Mouse (Mus musculus) layer of hippocampus, postnatal 36 days (tissue): ENCODE measurements around the gene Islr2. TPM values are rescaled to one million over a fixed set of nuclear protein-coding genes. Genes with fewer than 3 reads are reported as not detected.

ENCODE experiments used
- DNase-seq, 2 experiments: peaks; one replicate each; pipeline ENCODE4 v3.0.0; 2022
- microRNA-seq, 2 experiments: library from miRNA; unstranded; fragments of <30 nt; microRNA quantifications; one replicate each; pipeline ENCODE4 v1.2.0; 2021
- total RNA-seq, 2 experiments: library from RNA; stranded (reverse); gene quantifications; 2 replicates each; pipeline ENCODE4 v1.2.3; 2021

The Islr2 gene
- total RNA-seq, 2 experiments from 2014 or later = 134 to 145 TPM

DNA sequence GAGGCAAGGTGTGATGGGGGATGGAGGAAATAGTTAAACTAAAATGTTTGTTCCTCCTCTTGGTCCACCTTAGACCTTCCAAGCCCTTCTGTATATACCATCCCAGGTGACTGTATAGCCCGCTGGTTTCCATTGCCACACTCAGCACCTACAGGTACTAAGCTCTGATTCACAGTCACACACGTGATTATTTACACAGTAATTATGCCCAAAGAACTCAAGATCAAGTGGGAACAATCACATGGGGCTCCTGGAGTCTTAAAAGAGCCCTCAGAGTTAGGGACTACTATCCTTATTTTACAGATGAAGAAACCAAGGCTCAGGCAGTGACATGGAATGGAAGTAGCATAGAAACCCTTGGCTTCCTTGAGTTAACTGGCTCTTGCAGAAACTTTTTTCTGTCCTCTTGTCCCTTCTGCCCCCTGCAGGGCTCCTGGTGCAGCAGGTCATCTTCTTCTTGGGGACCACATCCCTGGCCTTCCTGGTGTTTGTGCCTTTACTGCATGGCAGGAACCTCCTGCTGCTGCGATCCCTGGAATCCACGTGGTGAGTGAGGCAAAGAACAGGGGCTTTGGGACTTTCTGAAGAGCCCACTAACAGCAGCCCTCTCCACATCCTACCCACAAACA is 53.3 kb downstream of the Islr2 start:
- DNase-seq = no peak

GRCm38 (mm10) chr9:58148806-58149205 is 55.3 kb downstream of the Islr2 start:
- DNase-seq = no peak

Small RNA genes lying within 50 kb of the gene (microRNA-seq; reads per million reads assigned to microRNA genes)
- gene Mir6385 = 0 reads per million in 2 experiments

Other genes with a start within 250 kb of the Islr2 start
- 1 to 10 TPM; 1.5 to 2.0 TPM for gene Cyp11a1, start 197.9 kb downstream of the Islr2 start, total RNA-seq
- 10 to 100 TPM; 11.4 to 13.3 TPM for gene Stra6, start 140.5 kb downstream of the Islr2 start, total RNA-seq
- gene Ccdc33, start 85.5 kb downstream of the Islr2 start, total RNA-seq = under 1 TPM; 0.30 to 0.73 TPM
- gene Islr, start within 50 bp of the Islr2 start, total RNA-seq = 10 to 100 TPM; 11.5 to 14.5 TPM
- gene Pml, start 45.5 kb upstream of the Islr2 start, total RNA-seq = 10 to 100 TPM; 12.8 to 15.4 TPM
- gene Stoml1, start 48.8 kb upstream of the Islr2 start, total RNA-seq = 10 to 100 TPM; 71.3 to 79.0 TPM
- 1 to 10 TPM; 3.5 to 3.9 TPM for gene Loxl1, start 108.9 kb upstream of the Islr2 start, total RNA-seq
- not detected for gene Tbc1d21, start 166.1 kb upstream of the Islr2 start, total RNA-seq